Mouse (Mus musculus) embryo, embryonic 11 days (tissue): ENCODE measurements around the gene Zfp184.

ENCODE experiments used
- DNase-seq: peaks from one replicate; pipeline ENCODE4 v3.0.0-alpha.2; 2015

Gene Zfp184

DNA sequence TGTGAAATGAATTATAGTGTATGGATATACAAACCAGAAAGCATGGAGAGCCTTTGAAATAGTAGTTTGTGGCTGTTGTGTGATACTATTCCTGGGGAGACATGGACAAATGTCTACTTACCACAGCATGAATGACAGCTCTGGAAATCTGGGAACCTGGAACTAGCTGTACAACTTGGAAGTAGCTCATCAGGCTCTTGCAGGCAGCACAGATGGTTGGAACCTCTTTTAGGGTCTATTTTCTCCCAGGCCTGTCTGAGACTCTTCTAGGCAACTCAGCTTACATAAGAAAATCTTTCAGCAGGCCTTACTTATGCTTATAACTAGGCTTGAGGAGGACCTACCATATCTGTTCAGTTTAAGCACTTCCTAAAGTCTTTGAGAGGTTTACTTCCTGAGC is 21.5 kb upstream of the Zfp184 start:
- no peak for DNase-seq

DNA sequence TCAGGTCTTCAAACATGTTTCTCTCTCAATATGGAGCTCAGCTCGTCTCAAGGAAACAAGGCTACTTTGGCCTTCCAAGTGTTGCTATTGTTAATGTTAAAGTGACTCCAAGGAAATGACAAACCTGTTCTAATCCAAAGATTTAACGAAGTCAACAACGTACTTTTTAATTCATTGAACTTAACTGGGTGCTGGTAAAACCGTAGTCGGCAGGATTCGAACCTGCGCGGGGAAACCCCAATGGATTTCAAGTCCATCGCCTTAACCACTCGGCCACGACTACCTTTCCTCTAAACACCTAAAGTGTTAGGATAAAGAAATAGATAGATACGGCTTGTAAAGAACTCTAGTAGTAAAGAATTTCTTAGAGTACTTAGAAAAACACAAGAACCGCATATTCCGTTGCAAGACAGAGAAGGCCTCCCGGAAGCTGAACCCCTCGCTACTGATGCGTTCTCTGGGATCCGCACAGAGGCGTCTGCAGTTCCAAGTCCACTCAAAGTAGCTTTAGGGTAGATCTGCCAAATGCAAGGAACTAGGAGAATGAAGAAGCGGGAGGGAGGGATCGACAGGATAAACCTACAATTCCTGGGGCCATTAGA is 20.1 kb upstream of the Zfp184 start:
- DNase-seq, result peak; percentile 62

- DNase-seq, result no peak
Observed at GRCm38 (mm10) chr13:21930981-21931380, 13.9 kb upstream of the Zfp184 start.

- DNase-seq, result no peak
Observed at GRCm38 (mm10) chr13:21931740-21932139, 13.2 kb upstream of the Zfp184 start.

DNA sequence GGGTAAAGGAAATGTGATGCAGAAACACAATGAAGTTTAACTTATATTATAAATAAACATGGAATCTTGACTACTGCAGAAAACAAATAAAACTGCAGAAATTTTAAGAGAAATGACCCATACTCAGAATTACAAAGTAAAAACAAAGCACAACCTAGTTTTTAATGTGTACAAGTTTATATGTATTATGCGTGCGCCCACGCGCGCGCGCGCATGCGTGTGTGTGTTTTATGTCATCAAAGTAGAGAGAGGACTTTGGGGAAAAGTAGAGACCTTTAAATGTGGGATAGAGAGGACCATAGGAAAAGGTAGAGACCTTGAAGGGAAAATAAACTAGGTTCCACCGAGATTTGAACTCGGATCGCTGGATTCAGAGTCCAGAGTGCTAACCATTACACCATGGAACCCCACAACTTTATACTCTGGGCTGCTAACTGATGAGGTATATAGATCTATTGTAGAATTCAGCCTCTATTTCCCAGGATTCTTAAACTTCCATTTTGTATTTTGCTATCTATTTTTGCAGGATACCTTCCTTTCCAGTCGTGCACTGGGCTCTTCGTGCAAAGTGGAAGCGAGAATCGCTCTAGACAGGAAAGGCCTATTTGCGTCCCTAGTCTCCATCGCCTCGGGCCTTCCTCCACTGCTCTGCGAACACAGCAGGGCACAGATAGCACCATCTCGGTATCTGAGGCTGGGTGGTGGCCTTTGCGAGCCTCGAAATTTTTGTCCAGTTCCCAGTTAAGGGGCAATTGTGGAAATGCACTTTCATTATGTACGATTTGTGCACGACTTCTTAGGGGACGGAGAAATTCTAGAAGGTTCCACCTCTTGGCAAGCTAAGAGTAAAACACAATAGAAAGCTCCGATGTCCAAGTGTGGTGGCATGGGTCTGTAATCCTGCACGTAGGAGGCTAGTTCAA is 11.0 kb upstream of the Zfp184 start:
- peak; percentile 68 for DNase-seq

GRCm38 (mm10) chr13:21934982-21935791 is 9.7 kb upstream of the Zfp184 start:
- peak; percentile 75 for DNase-seq

- peak; percentile 62 for DNase-seq
Observed at GRCm38 (mm10) chr13:21935833-21936232, 9.1 kb upstream of the Zfp184 start.

DNA sequence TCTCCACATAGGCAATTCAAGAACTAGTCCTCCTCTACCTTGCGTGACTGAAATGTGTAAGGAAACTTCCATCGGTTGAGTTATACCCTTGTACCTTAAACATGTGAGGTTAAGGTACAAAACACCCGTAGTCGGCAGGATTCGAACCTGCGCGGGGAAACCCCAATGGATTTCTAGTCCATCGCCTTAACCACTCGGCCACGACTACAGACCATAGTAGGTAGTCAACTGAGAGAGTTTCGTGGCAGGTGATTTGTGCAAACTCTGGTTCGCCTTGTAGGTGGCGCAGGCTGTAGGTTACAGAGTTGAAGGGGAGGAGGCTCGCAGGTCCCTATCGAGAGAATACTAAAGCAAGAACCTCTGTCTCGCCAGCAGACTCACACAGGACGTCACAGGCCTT is 7.9 kb upstream of the Zfp184 start:
- DNase-seq, result peak; percentile 78

DNA sequence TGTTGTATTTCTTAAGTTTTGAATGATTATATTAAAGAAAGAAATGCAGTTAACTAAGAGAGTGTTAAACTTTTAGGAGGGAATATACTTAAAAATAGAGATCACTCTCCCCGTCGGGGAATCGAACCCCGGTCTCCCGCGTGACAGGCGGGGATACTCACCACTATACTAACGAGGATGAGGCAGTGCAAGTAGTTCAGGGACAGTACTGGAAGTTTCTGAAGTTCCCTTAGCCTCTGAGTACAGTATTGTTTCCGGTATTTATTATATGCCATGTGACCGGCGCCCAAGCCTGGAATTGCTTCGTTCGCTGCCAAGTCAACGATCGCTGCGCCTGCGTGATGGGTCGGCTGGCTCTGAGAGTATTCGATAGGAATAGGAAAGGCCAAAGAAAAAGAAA is 4.7 kb upstream of the Zfp184 start:
- peak; percentile 91 for DNase-seq

GRCm38 (mm10) chr13:21940811-21941321 is 4.0 kb upstream of the Zfp184 start:
- peak; percentile 77 for DNase-seq

DNA sequence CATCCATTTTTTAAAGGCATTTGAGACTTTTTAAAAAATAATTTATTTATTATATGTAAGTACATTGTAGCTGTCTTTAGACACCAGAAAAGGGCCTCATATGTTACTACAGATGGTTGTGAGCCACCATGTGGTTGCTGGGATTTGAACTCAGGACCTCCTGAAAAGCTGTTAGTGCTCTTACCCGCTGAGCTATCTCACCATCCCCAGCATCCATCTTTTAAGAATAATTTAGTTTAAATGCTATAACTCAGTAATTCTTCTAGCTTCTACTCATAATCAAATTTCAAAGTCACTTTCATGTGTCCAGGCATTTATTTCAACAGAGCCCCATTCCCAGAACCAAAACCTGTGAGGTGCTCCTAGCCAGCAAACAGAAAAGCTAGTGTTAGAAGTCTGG is 1.2 kb upstream of the Zfp184 start:
- no peak for DNase-seq

DNA sequence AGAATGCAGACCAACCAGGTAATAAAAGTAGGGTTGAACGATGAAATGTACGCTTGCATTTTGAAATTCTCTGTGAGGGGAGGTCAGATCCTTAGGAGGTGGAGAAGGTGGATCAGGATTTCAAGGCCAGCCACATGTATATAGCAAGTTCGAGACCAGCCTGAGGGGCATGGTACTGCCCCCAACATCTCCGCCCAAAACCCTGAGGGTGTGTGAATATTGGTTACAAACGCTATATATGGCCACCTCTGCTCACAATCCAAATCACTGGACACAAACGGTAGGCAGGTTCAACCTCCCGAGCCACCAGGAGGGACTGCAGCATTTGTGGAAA is 335 bp upstream of the Zfp184 start:
- no peak for DNase-seq

GRCm38 (mm10) chr13:21969269-21969668 is 24.4 kb downstream of the Zfp184 start:
- DNase-seq, result no peak

GRCm38 (mm10) chr13:21969816-21970215 is 24.9 kb downstream of the Zfp184 start:
- DNase-seq, result no peak

DNA sequence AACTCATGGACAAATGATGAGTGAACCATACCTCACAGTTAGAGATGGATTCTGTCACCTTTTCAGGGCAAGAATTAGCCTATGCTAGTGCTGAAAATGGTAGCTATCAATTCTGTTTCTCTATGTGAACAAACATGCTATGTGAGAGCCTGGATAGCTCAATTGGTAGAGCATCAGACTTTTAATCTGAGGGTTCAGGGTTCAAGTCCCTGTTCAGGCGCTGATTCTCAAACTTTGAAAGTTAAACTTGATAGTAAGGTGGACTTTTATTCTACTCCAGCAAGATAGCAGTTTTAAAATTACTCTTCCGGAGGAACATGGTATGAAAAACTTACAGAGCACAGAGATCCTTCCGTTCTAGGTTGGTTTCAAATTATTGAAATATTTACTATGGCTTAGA is 26.7 kb downstream of the Zfp184 start:
- DNase-seq, result no peak

GRCm38 (mm10) chr13:21974221-21974725 is 29.4 kb downstream of the Zfp184 start:
- DNase-seq, result peak; percentile 92

GRCm38 (mm10) chr13:21974726-21975473 is 30.0 kb downstream of the Zfp184 start:
- peak; percentile 82 for DNase-seq

GRCm38 (mm10) chr13:21980981-21981802 is 36.3 kb downstream of the Zfp184 start, which contains the start of gene Pom121l2:
Gene Pom121l2 (plus strand): TSS chr13:21981194.
- DNase-seq, result peak; percentile 67

DNA sequence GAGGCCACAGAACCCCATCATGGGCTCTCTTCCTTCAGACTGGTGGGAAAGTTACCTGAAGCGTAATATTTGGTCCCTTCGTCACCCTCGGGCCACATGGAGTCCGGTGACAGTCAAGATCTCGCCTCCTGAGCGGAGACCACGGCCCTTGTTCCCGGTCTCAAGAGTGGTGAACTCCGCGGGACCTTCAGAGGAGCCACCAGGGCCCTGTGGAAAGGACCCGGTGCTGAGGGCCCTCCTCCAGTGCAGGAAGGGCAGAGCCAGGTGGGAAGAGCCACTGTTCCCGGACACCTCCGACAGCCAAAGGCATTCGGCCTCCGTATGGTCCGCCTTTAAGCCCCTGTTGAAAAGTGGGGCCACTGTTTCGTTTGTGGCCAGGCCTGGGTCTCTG is 36.9 kb downstream of the Zfp184 start:
- DNase-seq, result no peak

DNA sequence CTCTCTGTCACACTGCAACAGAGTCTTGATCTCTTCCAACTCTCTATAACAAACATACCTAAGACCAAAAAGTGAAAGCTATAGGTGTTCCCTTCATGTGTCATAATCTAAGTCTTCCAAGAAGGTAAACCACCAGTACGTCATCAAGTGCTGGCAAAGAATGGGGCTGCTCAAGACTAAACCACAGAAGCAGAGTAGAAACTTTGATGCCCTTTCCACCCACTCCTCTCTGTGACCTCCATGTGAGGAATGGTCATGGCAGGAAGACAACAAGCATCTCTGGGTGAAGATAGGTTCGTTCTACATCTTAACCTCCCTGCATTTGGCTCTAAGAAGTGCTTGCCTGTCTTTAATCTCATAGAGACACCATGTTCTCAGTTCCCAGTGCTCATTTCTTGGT is 39.6 kb downstream of the Zfp184 start:
- DNase-seq, result no peak

DNA sequence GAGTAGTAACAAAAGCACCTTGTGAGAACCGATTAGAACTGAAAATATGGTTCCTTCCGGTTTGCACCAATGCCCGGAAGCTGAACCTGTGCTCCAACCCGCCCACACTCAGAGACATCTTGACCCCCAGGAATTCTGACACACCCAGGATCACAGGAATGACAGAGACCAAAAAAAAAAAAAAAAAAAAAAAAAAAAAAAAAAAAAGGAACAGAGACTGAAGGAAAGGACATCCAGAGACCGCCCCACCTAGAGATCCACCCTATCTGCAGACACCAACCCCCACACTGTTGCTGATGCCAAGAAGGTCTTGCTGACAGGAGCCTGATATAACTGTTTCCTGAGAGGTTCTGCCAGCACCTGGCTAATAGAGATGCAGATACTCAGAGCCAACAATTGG is 47.7 kb downstream of the Zfp184 start:
- DNase-seq, result no peak
